Mouse (Mus musculus): Measurements from ENCODE around the gene Csrp2. TPM values are rescaled to one million over a fixed set of nuclear protein-coding genes. Genes with fewer than 3 reads are reported as not detected.

Csrp2 gene
- 273 and 278 TPM in 2 replicates for polyA plus RNA-seq (2015; fragmentation: Nextera tagmentation; extraction: Ambion mirVana)

DNA sequence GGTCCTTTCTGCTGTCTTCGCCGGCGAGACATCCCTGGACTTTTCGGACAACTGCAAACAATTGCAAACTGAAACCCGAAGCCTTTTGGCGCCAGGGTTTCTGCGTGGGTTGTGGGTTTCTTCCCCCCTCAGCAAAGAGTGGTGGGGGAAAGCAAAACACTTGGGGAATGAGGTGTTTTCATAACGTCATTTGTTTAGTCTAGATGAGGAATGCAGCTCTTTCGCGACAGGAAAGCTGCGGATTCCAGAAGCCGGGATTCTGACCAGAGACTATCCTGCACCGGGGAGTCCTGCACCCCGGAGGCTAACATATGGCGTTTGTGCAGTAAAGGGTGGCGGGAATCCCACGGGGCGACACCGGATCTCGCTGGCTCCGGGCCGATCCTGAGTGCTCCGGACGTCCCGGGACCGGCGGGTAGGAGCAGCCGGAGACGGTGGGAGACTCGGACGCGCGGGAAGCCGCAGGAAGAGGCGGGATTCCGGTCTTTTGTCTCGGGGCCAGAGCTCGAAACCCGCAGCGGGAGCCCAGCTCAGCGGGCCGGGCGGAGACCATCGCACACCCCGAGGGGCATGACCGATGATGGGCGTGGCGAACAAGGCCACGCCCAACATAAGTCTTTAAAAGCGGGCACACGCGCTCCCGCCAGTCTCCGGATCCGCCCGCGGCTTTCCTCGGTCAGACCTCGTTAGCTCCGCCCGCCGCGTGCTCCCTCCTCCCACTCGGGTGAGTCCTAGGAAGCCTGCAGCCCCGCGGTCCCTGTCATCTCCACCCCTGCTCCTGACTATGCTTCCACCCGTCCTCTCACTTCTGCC, at the start of gene Csrp2:
Gene Csrp2, plus strand, starts transcription at position 259 of the 813 bp plus-strand sequence.
- ATAC-seq = peak; percentile 93
- Histone ChIP-seq H3K4me1 (replicated peaks) (peaks cover 14% of the 10 kb centered on the region), H3K9me3 (no peaks in the 10 kb centered on the region), H3K9ac (peak within 1 kb of the TSS; percentile 84), H3K36me3 (no peaks in the 10 kb centered on the region), H3K27me3 (replicated peaks) (no peaks in the 10 kb centered on the region), H3K27ac (peak within 1 kb of the TSS; percentile 98), H3K4me3 (replicated peaks) (peak within 1 kb of the TSS; percentile 65), H3K4me2 (replicated peaks) (peak within 1 kb of the TSS; percentile 84)
- WGBS = under 1% methylated on average over 67 of the region's 67 CpGs

DNA sequence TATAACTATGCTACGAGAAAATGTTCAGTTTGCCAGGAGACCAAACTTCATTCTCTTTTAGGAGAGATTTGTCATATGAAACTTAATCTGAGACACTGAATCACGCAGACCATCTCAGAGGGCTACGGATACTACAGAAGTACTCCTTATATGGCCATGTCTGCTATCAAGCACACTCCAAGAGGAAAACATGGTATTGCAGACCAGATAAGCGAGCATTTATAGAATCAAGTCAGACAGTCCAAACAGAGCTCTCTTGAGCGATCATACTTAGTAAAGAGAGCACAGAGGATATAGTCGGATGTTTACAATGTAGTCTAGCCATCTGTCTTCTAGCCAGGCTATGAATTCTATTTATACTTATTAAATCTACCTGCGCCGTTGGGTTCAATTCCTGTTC, 44.7 kb upstream of the Csrp2 start:
- Histone ChIP-seq H3K9ac (no peak overlapping the region), H3K4me2 (replicated peaks) (no peak overlapping the region), H3K4me3 (replicated peaks) (no peak overlapping the region), H3K4me1 (replicated peaks) (peaks cover 18% of the 10 kb centered on the region; the same call in 1 of the 2 replicates), H3K9me3 (no peaks in the 10 kb centered on the region), H3K27me3 (replicated peaks) (no peaks in the 10 kb centered on the region), H3K27ac (no peak overlapping the region), H3K36me3 (no peaks in the 10 kb centered on the region)
- no peak for ATAC-seq
- WGBS = 54% methylated on average over 8 of the region's 8 CpGs

DNA sequence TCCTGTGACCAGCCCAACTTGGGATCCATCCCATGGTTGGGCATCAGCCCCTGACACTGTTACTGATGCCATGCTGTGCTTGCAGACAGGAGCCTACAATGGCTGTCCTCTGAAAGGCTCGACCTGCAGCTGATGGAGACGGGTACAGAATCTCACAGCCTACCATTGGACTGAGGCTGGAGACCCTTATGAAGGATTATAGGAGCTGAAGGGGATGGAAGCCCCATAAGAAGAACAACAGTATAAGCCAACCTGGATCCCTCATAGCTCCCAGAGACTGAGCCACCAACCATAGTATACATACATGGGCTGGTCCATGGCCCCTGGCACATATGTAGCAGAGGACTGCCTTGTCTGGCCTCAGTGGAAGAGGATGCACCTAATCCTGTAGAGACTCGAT, 42.6 kb upstream of the Csrp2 start:
- H3K27me3 ChIP-seq (replicated peaks) = no peaks in the 10 kb centered on the region
- H3K36me3 ChIP-seq = no peaks in the 10 kb centered on the region
- 81% methylated on average over 3 of the region's 3 CpGs for WGBS
- no peak overlapping the region for H3K27ac ChIP-seq
- no peak overlapping the region for H3K4me3 ChIP-seq (replicated peaks)
- no peak for ATAC-seq
- H3K4me1 ChIP-seq (replicated peaks) = peaks cover 18% of the 10 kb centered on the region; the same call in 1 of the 2 replicates
- H3K4me2 ChIP-seq (replicated peaks) = no peak overlapping the region
- no peak overlapping the region for H3K9ac ChIP-seq
- no peaks in the 10 kb centered on the region for H3K9me3 ChIP-seq

DNA sequence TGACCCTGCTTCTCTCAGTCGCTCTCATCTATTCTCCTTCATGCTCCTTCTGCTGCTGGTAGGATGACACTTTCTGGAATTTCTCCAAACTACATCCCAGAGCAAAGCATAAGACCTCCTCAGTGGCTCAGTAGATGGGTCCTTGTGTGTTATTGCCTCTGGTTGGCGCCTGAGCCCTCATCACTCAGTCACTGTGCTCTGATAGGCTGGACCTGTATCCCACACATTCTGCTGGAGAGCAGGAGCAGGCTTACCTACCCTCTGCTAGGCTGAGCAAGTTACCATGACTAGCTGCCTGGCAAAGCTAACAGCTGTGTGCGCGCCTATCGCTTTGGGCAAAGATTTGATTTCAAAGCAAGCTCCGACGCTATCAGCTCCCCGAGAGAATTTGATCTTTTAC, 41.7 kb upstream of the Csrp2 start:
- H3K27ac ChIP-seq = no peak overlapping the region
- peaks cover 18% of the 10 kb centered on the region; the same call in 1 of the 2 replicates for H3K4me1 ChIP-seq (replicated peaks)
- H3K36me3 ChIP-seq = no peaks in the 10 kb centered on the region
- H3K4me2 ChIP-seq (replicated peaks) = no peak overlapping the region
- 65% methylated on average over 8 of the region's 8 CpGs for whole genome bisulfite sequencing
- no peaks in the 10 kb centered on the region for H3K27me3 ChIP-seq (replicated peaks)
- no peak overlapping the region for H3K9ac ChIP-seq
- H3K9me3 ChIP-seq = no peaks in the 10 kb centered on the region
- no peak overlapping the region for H3K4me3 ChIP-seq (replicated peaks)
- no peak for ATAC-seq

GRCm38 (mm10) chr10:110878641-110879040, 40.9 kb upstream of the Csrp2 start:
- H3K27me3 ChIP-seq (replicated peaks) = no peaks in the 10 kb centered on the region
- no peaks in the 10 kb centered on the region for H3K36me3 ChIP-seq
- no peak for ATAC-seq
- no peak overlapping the region for H3K4me2 ChIP-seq (replicated peaks)
- no peak overlapping the region for H3K27ac ChIP-seq
- no peaks in the 10 kb centered on the region for H3K9me3 ChIP-seq
- WGBS = 23% methylated on average over 5 of the region's 5 CpGs
- peaks cover 18% of the 10 kb centered on the region; the same call in 1 of the 2 replicates for H3K4me1 ChIP-seq (replicated peaks)
- H3K9ac ChIP-seq = no peak overlapping the region
- no peak overlapping the region for H3K4me3 ChIP-seq (replicated peaks)

- Histone ChIP-seq H3K27ac (no peak overlapping the region; the same call in 1 of the 2 replicates), H3K4me1 (replicated peaks) (peaks cover 18% of the 10 kb centered on the region; the same call in 1 of the 2 replicates), H3K36me3 (no peaks in the 10 kb centered on the region), H3K27me3 (replicated peaks) (no peaks in the 10 kb centered on the region), H3K4me3 (replicated peaks) (no peak overlapping the region), H3K9ac (no peak overlapping the region), H3K9me3 (no peaks in the 10 kb centered on the region), H3K4me2 (replicated peaks) (no peak overlapping the region)
- ATAC-seq = 0 out of 2 replicates have a peak, but pooled peaks have one; percentile 23
- WGBS = 22% methylated on average over 7 of the region's 7 CpGs
Measured at GRCm38 (mm10) chr10:110879426-110880066, 40.0 kb upstream of the Csrp2 start.

- 62% methylated on average over 7 of the region's 7 CpGs for WGBS
- no peak overlapping the region for H3K9ac ChIP-seq
- no peaks in the 10 kb centered on the region for H3K9me3 ChIP-seq
- no peak overlapping the region for H3K27ac ChIP-seq
- no peaks in the 10 kb centered on the region for H3K27me3 ChIP-seq (replicated peaks)
- no peak overlapping the region for H3K4me3 ChIP-seq (replicated peaks)
- ATAC-seq = no peak
- H3K4me1 ChIP-seq (replicated peaks) = peaks cover 18% of the 10 kb centered on the region; the same call in 1 of the 2 replicates
- no peaks in the 10 kb centered on the region for H3K36me3 ChIP-seq
- no peak overlapping the region for H3K4me2 ChIP-seq (replicated peaks)
Measured at GRCm38 (mm10) chr10:110881346-110881745, 38.2 kb upstream of the Csrp2 start.

GRCm38 (mm10) chr10:110882701-110883100, 36.9 kb upstream of the Csrp2 start:
- no peak overlapping the region for H3K4me3 ChIP-seq (replicated peaks)
- ATAC-seq = no peak

DNA sequence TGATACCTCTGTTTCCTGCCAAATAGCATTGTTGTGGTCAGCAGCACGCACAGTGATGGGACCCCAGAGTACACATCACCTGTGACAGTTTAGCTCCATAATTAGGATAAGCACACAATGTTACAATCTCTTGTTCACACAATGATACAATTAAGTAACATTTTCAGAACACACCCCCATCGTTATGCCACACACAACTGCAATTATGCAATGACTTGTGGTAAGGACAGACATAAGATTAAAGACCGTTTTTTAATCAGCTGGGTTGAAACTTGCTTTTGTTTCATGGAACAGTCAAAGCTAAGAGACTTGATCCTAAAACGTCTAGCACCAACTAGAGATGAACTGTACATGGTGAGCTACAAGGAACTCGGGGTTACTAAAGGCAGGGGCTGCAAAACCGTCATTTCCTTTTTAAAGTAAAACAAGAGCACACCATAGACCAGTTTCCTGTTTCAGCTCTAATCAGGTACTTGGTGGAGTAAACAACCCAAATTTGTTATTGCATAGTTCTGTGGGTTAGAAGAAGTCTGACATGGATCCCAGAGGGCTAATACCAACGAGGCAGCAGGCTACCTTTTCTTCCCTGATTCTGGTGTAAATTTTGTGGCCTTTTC, 28.8 kb upstream of the Csrp2 start:
- H3K9ac ChIP-seq = no peak overlapping the region
- no peak overlapping the region for H3K4me3 ChIP-seq (replicated peaks)
- H3K27ac ChIP-seq = no peak overlapping the region
- H3K4me1 ChIP-seq (replicated peaks) = no peaks in the 10 kb centered on the region
- WGBS = 61% methylated on average over 7 of the region's 7 CpGs
- H3K4me2 ChIP-seq (replicated peaks) = no peak overlapping the region
- H3K27me3 ChIP-seq (replicated peaks) = no peaks in the 10 kb centered on the region
- no peaks in the 10 kb centered on the region for H3K9me3 ChIP-seq
- no peaks in the 10 kb centered on the region for H3K36me3 ChIP-seq
- ATAC-seq = no peak

More at GRCm38 (mm10) chr10:110882701-110883100, 36.9 kb upstream of the Csrp2 start:
- Histone ChIP-seq H3K4me2 (replicated peaks) (no peak overlapping the region), H3K9ac (no peak overlapping the region), H3K36me3 (no peaks in the 10 kb centered on the region), H3K27ac (no peak overlapping the region), H3K4me1 (replicated peaks) (peaks cover 17% of the 10 kb centered on the region; the same call in 1 of the 2 replicates), H3K27me3 (replicated peaks) (no peaks in the 10 kb centered on the region), H3K9me3 (no peaks in the 10 kb centered on the region)

DNA sequence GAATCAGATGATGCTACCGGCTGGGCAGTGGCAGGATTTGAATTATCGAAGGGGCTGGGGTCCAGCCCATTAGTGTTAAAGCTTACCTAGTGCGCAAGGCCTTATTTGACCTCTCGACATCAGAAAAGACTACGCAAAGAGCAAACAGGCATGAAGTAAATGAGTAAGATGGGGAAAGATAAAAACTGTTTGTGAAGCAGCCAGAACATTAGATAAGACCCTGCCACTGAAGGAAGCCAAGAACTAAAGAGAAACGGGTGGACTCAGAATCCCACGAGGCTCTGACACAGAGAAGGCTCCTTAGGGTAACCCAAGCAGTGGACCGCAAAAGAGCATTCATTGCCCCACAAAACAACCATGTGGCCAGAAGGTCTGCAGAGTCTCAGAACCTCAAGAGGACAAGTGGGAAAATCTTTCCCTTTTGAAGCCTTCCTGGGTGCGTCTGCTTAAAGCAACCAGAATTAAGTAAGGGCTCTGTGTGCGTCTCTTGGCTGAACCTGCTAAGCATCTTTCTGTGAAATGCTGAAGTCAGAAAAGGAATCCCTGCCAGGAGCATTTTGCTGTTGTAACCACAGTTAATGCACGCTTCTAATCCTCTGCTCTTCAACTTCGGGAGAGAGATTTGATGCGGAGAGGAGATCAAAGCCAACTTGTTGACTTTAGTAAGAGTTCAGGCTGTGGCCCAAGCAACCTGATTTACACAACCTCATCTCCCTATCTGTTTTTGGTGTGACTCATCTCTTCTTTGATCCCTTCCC, 19.7 kb upstream of the Csrp2 start:
- H3K27me3 ChIP-seq (replicated peaks) = no peaks in the 10 kb centered on the region
- no peak overlapping the region for H3K9ac ChIP-seq
- WGBS = 32% methylated on average over 13 of the region's 13 CpGs
- H3K4me2 ChIP-seq (replicated peaks) = no peak overlapping the region
- peak; percentile 45 for ATAC-seq
- no peak overlapping the region for H3K27ac ChIP-seq
- H3K36me3 ChIP-seq = no peaks in the 10 kb centered on the region
- H3K9me3 ChIP-seq = no peaks in the 10 kb centered on the region
- no peak overlapping the region for H3K4me3 ChIP-seq (replicated peaks)
- H3K4me1 ChIP-seq (replicated peaks) = no peaks in the 10 kb centered on the region

- no peak overlapping the region for H3K9ac ChIP-seq
- H3K36me3 ChIP-seq = no peaks in the 10 kb centered on the region
- H3K4me2 ChIP-seq (replicated peaks) = no peak overlapping the region
- H3K4me3 ChIP-seq (replicated peaks) = no peak overlapping the region
- H3K4me1 ChIP-seq (replicated peaks) = no peaks in the 10 kb centered on the region
- 99% methylated on average over 3 of the region's 3 CpGs for WGBS
- H3K27me3 ChIP-seq (replicated peaks) = no peaks in the 10 kb centered on the region
- H3K27ac ChIP-seq = no peak overlapping the region
- no peaks in the 10 kb centered on the region for H3K9me3 ChIP-seq
- no peak for ATAC-seq
Measured at GRCm38 (mm10) chr10:110903862-110904261, 15.7 kb upstream of the Csrp2 start.

Measured in intestine, embryonic 15.5 days (tissue).